Mouse (Mus musculus): Measurements from ENCODE around the gene Ntrk2.

Ntrk2 gene

GRCm38 (mm10) chr13:58923496-58923895 lies 117.1 kb downstream of the Ntrk2 start:
- no peak for DNase-seq (ENCODE audit: low spot score in 2 of 2)

- no peak for DNase-seq (ENCODE audit: low spot score in 2 of 2)
These were observed 118.1 kb downstream of the Ntrk2 start for GRCm38 (mm10) chr13:58924486-58924885.

- no peak for DNase-seq (ENCODE audit: low spot score in 2 of 2)
These were observed 120.8 kb downstream of the Ntrk2 start for GRCm38 (mm10) chr13:58927186-58927585.

- no peak for DNase-seq (ENCODE audit: low spot score in 2 of 2)
These were observed 121.4 kb downstream of the Ntrk2 start for GRCm38 (mm10) chr13:58927656-58928226.

GRCm38 (mm10) chr13:58928668-58929436 lies 122.5 kb downstream of the Ntrk2 start:
- no peak for DNase-seq (ENCODE audit: low spot score in 2 of 2)

GRCm38 (mm10) chr13:58930161-58930560 lies 123.8 kb downstream of the Ntrk2 start:
- no peak for DNase-seq (ENCODE audit: low spot score in 2 of 2)

GRCm38 (mm10) chr13:58933126-58933525 lies 126.8 kb downstream of the Ntrk2 start:
- DNase-seq (ENCODE audit: low spot score in 2 of 2), result no peak

- no peak for DNase-seq (ENCODE audit: low spot score in 2 of 2)
These were observed 128.3 kb downstream of the Ntrk2 start for GRCm38 (mm10) chr13:58934576-58935110.

- DNase-seq (ENCODE audit: low spot score in 2 of 2), result peak in 1 of 2 experiments; percentile 47
These were observed 129.7 kb downstream of the Ntrk2 start for GRCm38 (mm10) chr13:58935956-58936495.

- no peak for DNase-seq (ENCODE audit: low spot score in 2 of 2)
These were observed 131.5 kb downstream of the Ntrk2 start for GRCm38 (mm10) chr13:58937884-58938283.

- no peak for DNase-seq (ENCODE audit: low spot score in 2 of 2)
These were observed 132.1 kb downstream of the Ntrk2 start for GRCm38 (mm10) chr13:58938464-58938863.

GRCm38 (mm10) chr13:58940208-58940607 lies 133.8 kb downstream of the Ntrk2 start:
- DNase-seq (ENCODE audit: low spot score in 2 of 2), result no peak

GRCm38 (mm10) chr13:58940798-58941197 lies 134.4 kb downstream of the Ntrk2 start:
- DNase-seq (ENCODE audit: low spot score in 2 of 2), result no peak

GRCm38 (mm10) chr13:58945781-58946180 lies 139.4 kb downstream of the Ntrk2 start:
- DNase-seq (ENCODE audit: low spot score in 2 of 2), result no peak

GRCm38 (mm10) chr13:58946589-58946988 lies 140.2 kb downstream of the Ntrk2 start:
- no peak for DNase-seq (ENCODE audit: low spot score in 2 of 2)

- no peak for DNase-seq (ENCODE audit: low spot score in 2 of 2)
These were observed 140.7 kb downstream of the Ntrk2 start for GRCm38 (mm10) chr13:58947056-58947455.

GRCm38 (mm10) chr13:58954331-58954730 lies 148.0 kb downstream of the Ntrk2 start:
- DNase-seq (ENCODE audit: low spot score in 2 of 2), result no peak

- DNase-seq (ENCODE audit: low spot score in 2 of 2), result no peak
These were observed 148.4 kb downstream of the Ntrk2 start for GRCm38 (mm10) chr13:58954764-58955163.

GRCm38 (mm10) chr13:58955237-58955777 lies 148.9 kb downstream of the Ntrk2 start:
- DNase-seq (ENCODE audit: low spot score in 2 of 2), result no peak

GRCm38 (mm10) chr13:58958171-58958904 lies 152.0 kb downstream of the Ntrk2 start:
- DNase-seq (ENCODE audit: low spot score in 2 of 2), result no peak

- DNase-seq (ENCODE audit: low spot score in 2 of 2), result no peak
These were observed 154.0 kb downstream of the Ntrk2 start for GRCm38 (mm10) chr13:58960321-58960720.
